Mouse (Mus musculus) MEL-GATA-1-ER (cell line): ENCODE results near the gene Fbxl17.

Source experiments
- DNase-seq: peaks from one replicate; pipeline ENCODE4 v3.0.0-alpha.2; 2012; ENCODE audit warnings: low read depth; ENCODE audit errors: extremely low read depth

Gene Fbxl17

DNA sequence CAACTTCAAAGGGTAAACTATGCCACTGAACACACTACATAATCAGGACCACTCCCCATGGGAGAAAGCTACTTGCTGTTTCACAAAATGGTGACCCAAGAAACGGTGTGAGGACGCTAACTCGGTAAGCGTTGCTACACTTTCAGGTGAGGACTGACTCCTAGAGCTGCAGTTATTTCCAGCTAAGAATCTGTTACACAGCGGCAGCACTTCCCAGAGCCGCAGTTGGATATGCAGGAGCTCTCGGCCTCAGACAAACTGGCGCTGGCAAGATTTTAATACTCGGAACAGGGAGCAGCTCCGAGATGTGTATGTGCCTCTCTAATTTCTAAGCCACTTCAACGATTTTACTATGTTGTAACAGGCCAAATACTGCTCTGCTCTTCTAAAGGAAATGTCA lies 157.4 kb downstream of the Fbxl17 start:
- no peak for DNase-seq

DNA sequence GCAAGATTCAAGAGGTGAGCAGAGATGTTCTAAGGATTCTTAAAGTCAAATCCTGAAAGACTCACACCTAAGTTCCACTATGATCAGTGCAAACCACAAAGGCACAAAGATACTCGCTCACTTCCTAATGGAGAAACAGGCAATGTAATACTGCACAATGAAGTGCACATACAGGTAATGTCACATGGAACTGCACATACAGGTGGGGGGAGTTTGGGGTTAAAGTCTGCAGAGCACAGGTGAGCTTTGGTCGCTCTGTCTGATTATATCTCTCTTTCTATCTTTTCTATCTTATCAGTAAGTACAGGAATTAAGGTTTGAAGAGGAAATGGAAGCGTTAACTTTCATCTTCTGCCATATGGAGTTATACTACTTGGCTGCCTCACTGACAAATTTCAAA lies 158.6 kb downstream of the Fbxl17 start:
- DNase-seq = no peak

DNA sequence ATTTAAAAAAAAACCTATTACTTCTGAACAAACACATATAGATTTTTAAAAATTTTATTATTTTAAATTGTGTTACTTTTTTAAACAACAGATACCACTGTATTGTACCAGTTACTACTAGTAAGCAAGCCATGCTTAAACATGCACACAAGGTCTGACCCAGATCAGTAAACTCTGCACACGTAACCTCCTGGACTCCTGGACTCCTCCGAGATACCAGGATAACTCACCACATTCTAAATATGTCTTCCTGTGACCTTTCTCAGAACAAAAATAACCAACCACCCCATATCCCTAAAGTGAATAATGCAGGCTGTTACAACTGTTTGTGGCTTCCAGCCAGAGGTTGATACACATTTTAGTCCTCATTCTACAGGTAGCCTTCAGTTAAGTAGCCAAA lies 170.9 kb downstream of the Fbxl17 start:
- DNase-seq = no peak

DNA sequence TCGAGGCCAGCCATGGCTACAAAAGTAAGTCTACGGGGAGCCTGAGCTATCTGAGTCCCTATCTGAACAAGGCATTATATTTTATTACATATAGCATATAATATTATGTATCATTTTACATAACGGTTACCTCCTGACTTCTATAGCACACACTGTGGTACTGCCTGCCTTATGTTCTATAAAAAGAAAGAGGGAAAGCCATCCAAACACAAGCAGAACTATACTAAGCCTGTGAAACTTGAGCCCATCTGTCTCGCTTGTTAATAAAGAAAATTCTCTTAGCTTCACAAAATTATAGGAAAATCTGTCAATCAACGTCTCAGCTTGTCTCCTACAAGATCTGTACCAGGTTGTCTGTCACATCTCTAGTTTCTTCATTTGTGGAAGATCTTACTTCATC lies 173.6 kb downstream of the Fbxl17 start:
- no peak for DNase-seq

- no peak for DNase-seq
Observed at GRCm38 (mm10) chr17:63324672-63325071, 175.1 kb downstream of the Fbxl17 start.

GRCm38 (mm10) chr17:63324039-63324438 lies 175.8 kb downstream of the Fbxl17 start:
- peak; percentile 29 for DNase-seq

GRCm38 (mm10) chr17:63322846-63323245 lies 177.0 kb downstream of the Fbxl17 start:
- DNase-seq = no peak

DNA sequence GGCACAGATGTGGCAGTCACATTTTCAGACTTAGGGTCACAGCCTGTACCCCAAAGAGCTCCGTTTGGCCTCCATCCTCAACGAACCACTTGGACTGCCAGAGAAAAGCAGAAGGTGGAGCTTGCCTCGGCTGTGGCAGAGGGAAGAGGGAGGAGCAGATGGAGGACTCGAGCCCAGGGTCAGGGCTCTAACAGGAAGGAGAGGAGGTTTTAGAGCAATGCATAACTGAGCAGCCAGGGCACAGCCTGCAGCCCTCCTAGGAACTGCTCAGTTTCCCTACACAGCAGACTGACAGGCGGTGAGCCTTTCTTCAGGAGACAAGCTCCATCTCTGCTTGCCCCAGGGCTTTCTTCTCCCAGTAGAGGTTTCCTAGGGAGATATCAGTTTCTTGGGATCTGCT lies 178.5 kb downstream of the Fbxl17 start:
- no peak for DNase-seq

DNA sequence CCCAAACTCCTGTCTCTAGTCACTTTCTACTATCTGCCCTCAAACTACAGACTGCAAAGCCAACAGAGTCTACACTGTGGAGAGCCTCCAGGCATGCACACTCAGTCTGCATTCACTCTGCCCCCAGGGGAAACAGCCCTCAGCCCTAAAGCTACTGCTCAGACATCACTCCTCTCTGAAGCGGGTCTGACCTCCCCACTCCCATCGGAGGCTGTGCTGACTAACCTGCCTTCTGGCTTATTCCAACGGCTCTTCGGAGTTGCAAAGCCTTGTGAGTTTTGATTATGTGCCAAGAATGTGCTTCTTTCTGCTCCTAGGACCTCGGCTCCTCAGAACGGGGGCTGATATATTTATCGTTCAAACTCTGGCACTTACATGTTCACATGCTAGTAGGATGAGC lies 182.3 kb downstream of the Fbxl17 start:
- DNase-seq = no peak

- DNase-seq = no peak
Observed at GRCm38 (mm10) chr17:63315646-63316480, 184.0 kb downstream of the Fbxl17 start.

DNA sequence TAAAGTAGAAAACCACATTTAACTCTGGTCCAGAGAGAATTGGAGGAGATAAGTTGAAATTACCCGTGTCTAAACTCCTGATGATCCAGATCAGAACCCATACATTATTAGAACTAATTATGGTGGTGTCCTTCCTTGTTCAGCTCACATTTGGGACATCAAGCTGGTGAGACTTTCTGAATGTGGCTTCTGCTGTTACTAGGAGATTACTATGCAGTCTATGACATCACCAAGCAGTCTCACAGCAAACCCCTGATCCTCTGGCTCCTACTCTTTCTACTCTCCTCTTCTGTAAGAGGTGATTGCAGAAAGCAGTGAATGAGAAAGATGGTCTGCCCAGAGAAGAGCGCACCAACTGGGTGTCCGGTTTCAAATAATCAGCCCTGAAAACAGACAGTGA lies 187.0 kb downstream of the Fbxl17 start:
- DNase-seq = peak; percentile 26

GRCm38 (mm10) chr17:63312330-63312729 lies 187.5 kb downstream of the Fbxl17 start:
- DNase-seq = peak; percentile 65

DNA sequence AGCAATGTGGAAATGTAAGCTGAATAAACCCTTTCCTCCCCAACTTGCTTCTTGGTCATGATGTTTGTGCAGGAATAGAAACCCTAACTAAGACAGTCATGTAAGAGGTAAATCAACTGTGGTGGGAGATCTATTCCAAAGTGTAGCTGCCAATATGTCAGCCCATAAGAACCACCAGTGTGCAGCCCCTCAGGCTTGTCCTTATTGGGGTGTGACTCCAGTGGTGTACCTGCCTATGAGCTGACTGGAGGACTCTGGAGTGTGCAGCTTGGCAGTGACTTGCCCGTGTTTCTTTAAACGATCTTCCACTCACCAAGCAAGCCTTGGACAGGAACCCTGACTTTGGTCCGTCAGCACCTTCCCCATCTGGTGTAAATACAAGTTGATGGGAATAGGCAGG lies 188.2 kb downstream of the Fbxl17 start:
- DNase-seq = peak; percentile 10

- DNase-seq = no peak
Observed at GRCm38 (mm10) chr17:63310021-63310420, 189.8 kb downstream of the Fbxl17 start.

- no peak for DNase-seq
Observed at GRCm38 (mm10) chr17:63303862-63304261, 196.0 kb downstream of the Fbxl17 start.

DNA sequence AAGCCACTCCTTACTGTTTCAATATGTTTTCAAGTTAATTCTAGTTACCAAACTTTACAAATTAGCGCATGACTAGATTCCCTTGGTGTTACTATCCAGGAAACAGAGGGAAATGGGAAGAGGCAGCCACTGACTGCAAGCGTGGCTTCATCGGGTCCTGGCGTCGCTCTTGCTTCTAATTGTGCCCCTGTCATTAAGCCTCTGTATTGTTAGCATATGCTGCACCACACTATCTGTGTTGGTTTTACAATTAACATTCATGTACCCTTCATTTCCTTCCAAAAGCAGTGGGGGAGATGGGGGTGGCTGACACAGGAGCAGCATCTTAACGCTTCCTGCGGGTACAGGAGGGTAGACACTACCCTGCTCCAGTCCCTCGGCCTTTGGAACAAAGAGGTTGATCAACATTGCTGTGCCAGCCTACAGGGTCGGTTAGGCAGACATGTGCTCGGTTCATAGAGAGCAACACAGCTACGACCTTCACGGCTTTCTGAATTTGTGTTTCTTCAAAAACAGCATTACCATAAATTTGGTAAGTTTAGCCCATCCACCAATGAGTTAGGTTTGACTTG lies 197.9 kb downstream of the Fbxl17 start:
- no peak for DNase-seq

- DNase-seq = no peak
Observed at GRCm38 (mm10) chr17:63295471-63295870, 204.3 kb downstream of the Fbxl17 start.

DNA sequence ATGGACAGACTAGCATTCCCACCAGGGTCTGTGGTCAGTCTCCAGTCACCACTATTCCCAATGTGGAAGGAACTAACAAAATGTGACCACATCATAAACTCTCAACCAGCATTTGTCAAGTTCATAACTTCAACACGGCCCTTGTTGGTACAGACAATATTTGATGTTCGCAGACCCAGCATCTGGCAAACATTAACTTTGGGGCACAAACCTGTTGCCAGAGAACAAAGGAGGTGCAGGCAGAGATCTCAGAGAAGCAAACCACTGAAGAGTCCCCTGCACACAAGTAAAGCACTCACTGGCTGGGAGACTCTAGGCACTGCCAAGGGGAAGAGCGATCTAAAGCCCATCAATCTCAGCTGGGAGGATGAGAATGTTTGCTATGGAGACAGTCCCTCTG lies 204.9 kb downstream of the Fbxl17 start:
- DNase-seq = no peak

DNA sequence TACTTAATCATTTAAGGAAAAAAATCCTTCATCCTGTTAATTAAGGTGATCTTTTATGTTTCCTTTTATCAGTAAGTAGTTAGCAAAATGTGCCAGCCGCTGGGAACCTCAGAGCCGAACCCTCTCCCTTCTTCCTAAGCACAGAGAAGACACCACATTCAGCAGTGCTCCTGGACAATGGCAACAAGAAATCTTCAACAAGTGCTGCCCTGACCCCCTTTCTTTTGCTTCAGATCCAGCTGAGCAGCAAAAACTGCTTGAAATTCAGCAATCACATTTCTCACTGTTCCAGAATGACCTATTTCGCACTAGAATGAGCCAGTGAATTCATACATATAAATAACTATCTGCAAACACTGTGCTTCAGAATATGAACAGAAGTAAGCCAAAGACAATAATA lies 205.8 kb downstream of the Fbxl17 start:
- DNase-seq = no peak

DNA sequence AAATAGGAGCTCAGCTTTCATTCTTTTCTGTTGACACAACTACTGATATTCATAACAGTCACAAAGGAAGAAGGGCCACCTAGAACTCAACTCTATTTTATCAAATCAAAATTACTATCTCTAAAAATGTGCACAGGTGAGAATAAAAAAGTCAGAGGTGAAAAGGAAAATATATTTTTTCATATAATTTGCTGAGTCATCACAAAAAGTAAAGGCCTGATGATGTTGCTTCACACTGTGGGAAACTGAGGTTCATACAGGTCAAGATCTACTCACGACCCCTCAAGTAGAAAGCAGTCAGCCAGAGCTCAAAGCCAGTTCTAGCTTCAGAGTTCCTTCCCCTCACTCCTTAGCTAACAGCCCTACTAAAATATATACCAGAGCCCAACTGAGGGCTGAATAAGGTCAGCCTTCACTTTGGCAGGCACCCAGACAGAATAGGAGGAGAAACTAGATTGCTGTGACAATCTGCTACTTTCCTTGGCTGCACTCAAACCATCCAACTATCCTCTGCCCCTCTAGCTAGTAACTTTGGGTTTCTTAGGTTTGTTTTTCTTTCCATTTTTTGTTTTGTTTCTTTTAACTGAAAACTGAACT lies 210.4 kb downstream of the Fbxl17 start:
- DNase-seq = no peak

- no peak for DNase-seq
Observed at GRCm38 (mm10) chr17:63288850-63289249, 211.0 kb downstream of the Fbxl17 start.

DNA sequence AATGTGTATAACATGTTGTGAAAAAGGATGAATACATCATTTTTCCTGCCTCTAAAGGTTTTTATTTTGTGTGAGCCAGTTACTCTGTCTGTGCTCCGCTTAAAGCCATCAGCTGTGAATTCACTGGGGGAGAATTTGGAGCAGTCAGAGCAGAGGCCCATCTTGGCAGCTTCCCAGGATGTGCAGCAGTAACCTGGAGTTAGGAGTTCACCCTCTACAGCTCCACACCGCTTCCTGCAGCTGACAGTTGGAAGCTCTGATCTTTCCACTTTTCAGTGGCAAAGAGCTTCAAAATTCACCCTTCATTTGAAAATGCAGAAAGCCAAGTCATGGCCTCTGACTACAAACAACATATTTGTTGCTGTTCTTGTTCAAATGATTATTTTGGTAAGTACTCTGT lies 212.4 kb downstream of the Fbxl17 start:
- no peak for DNase-seq
